Mouse (Mus musculus): ENCODE results near the gene Tmbim6. TPM values are rescaled to one million over a fixed set of nuclear protein-coding genes. Genes with fewer than 3 reads are reported as not detected.

The Tmbim6 gene
- total RNA-seq, 2 experiments from 2014 or later: 207 to 215 TPM

- no peak for DNase-seq (ENCODE audit: low spot score)
- intact Hi-C loops (cut with DNase I): loop anchor here (1.0 kb wide), 1 partner anchor 56 kb away; no protein-coding TSS in a partner anchor
These were observed 23.1 kb downstream of the Tmbim6 start for GRCm38 (mm10) chr15:99415793-99416192.

- peak; percentile 60 for DNase-seq (ENCODE audit: low spot score)
- intact Hi-C loops (cut with DNase I): loop anchor here (1.0 kb wide), 1 partner anchor 55 kb away; no protein-coding TSS in a partner anchor
These were observed 23.7 kb downstream of the Tmbim6 start for GRCm38 (mm10) chr15:99416348-99416882.

GRCm38 (mm10) chr15:99416957-99417356, 24.3 kb downstream of the Tmbim6 start:
- intact Hi-C loops (cut with DNase I): loop anchor here (1.0 kb wide), 1 partner anchor 54 kb away; no protein-coding TSS in a partner anchor
- no peak for DNase-seq (ENCODE audit: low spot score)

GRCm38 (mm10) chr15:99417692-99418271, 25.1 kb downstream of the Tmbim6 start:
- intact Hi-C loops (cut with DNase I): no loop called here
- DNase-seq (ENCODE audit: low spot score): no peak

GRCm38 (mm10) chr15:99420101-99420500, 27.4 kb downstream of the Tmbim6 start:
- DNase-seq (ENCODE audit: low spot score): no peak
- intact Hi-C loops (cut with DNase I): no loop called here

- DNase-seq (ENCODE audit: low spot score): peak; percentile 80
- intact Hi-C loops (cut with DNase I): no loop called here
These were observed 27.9 kb downstream of the Tmbim6 start for GRCm38 (mm10) chr15:99420521-99421014.

- DNase-seq (ENCODE audit: low spot score): no peak
- intact Hi-C loops (cut with DNase I): no loop called here
These were observed 28.5 kb downstream of the Tmbim6 start for GRCm38 (mm10) chr15:99421152-99421551.

GRCm38 (mm10) chr15:99421676-99422075, 29.0 kb downstream of the Tmbim6 start:
- DNase-seq (ENCODE audit: low spot score): no peak
- intact Hi-C loops (cut with DNase I): no loop called here

GRCm38 (mm10) chr15:99422551-99422950, 29.9 kb downstream of the Tmbim6 start:
- no peak for DNase-seq (ENCODE audit: low spot score)

GRCm38 (mm10) chr15:99423131-99423530, 30.4 kb downstream of the Tmbim6 start:
- intact Hi-C loops (cut with DNase I): no loop called here
- no peak for DNase-seq (ENCODE audit: low spot score)

More at GRCm38 (mm10) chr15:99422551-99422950, 29.9 kb downstream of the Tmbim6 start:
- intact Hi-C loops (cut with DNase I): no loop called here

GRCm38 (mm10) chr15:99423884-99424283, 31.2 kb downstream of the Tmbim6 start:
- DNase-seq (ENCODE audit: low spot score): no peak
- intact Hi-C loops (cut with DNase I): no loop called here

GRCm38 (mm10) chr15:99430394-99430793, 37.7 kb downstream of the Tmbim6 start:
- DNase-seq (ENCODE audit: low spot score): no peak
- intact Hi-C loops (cut with DNase I): no loop called here

- intact Hi-C loops (cut with DNase I): no loop called here
- no peak for DNase-seq (ENCODE audit: low spot score)
These were observed 38.4 kb downstream of the Tmbim6 start for GRCm38 (mm10) chr15:99431063-99431462.

GRCm38 (mm10) chr15:99431504-99431903, 38.8 kb downstream of the Tmbim6 start:
- DNase-seq (ENCODE audit: low spot score): no peak
- intact Hi-C loops (cut with DNase I): no loop called here

GRCm38 (mm10) chr15:99431967-99432366, 39.3 kb downstream of the Tmbim6 start:
- DNase-seq (ENCODE audit: low spot score): no peak

GRCm38 (mm10) chr15:99433081-99433718, 40.5 kb downstream of the Tmbim6 start:
- no peak for DNase-seq (ENCODE audit: low spot score)
- intact Hi-C loops (cut with DNase I): no loop called here

More at GRCm38 (mm10) chr15:99431967-99432366, 39.3 kb downstream of the Tmbim6 start:
- intact Hi-C loops (cut with DNase I): no loop called here

- no peak for DNase-seq (ENCODE audit: low spot score)
- intact Hi-C loops (cut with DNase I): no loop called here
These were observed 41.2 kb downstream of the Tmbim6 start for GRCm38 (mm10) chr15:99433913-99434312.

GRCm38 (mm10) chr15:99438966-99439698, 46.5 kb downstream of the Tmbim6 start:
- no peak for DNase-seq (ENCODE audit: low spot score)
- intact Hi-C loops (cut with DNase I): loop anchor here (1.0 kb wide), 1 partner anchor 31 kb away; no protein-coding TSS in a partner anchor

- intact Hi-C loops (cut with DNase I): no loop called here
- no peak for DNase-seq (ENCODE audit: low spot score)
These were observed 47.6 kb downstream of the Tmbim6 start for GRCm38 (mm10) chr15:99440112-99440815.

Measured in heart, postnatal 25 days (tissue).